Comparison of ENCODE assay signal across 8 mouse cellular contexts in genomic region chr8:125560825-125561490, GRCm38 (mm10). TPM values are rescaled to one million over a fixed set of nuclear protein-coding genes. Genes with fewer than 3 reads are reported as not detected.
DNase-seq lines count a peak whose midpoint lies in the region; ATAC-seq lines count a peak whose summit lies in the region.

No protein-coding gene starts in this region.

- H3K4me3 ChIP-seq in hindbrain, embryonic 13.5 days = no peak overlapping the region
- no peak overlapping the region for H3K4me3 ChIP-seq in hindbrain, embryonic 16.5 days (ENCODE audit: low read length)
- no peak overlapping the region for H3K4me3 ChIP-seq in liver, embryonic 11.5 days (ENCODE audit: low read depth, low read length)

- H3K4me1 ChIP-seq in hindbrain, embryonic 13.5 days (replicated peaks) = peaks cover 86% of the 10 kb centered on the region
- H3K4me1 ChIP-seq in hindbrain, embryonic 16.5 days (ENCODE audit: control insufficient read depth, insufficient read depth, low read depth, low read length) = peaks cover 44% of the 10 kb centered on the region
- peaks cover 24% of the 10 kb centered on the region; the same call in 1 of the 2 replicates for H3K4me1 ChIP-seq in liver, embryonic 11.5 days (replicated peaks; ENCODE audit: control insufficient read depth, insufficient read depth, low read length)

- peak; percentile 69 for DNase-seq in adrenal gland, postnatal 14 days
- DNase-seq in liver, embryonic 11.5 days (ENCODE audit: low spot score) = no peak
- DNase-seq in spleen, postnatal 10 days (ENCODE audit: low spot score in 2 of 2) = no peak
- no peak for DNase-seq in embryo, embryonic 10.5 days (ENCODE audit: low spot score)

- H3K4me2 ChIP-seq in hindbrain, embryonic 13.5 days = no peak overlapping the region
- no peak overlapping the region for H3K4me2 ChIP-seq in hindbrain, embryonic 16.5 days (ENCODE audit: low read length)
- H3K4me2 ChIP-seq in liver, embryonic 11.5 days = no peak overlapping the region

- no peaks in the 10 kb centered on the region for H3K9me3 ChIP-seq in hindbrain, embryonic 13.5 days
- H3K9me3 ChIP-seq in hindbrain, embryonic 16.5 days (ENCODE audit: control insufficient read depth, low read length) = no peaks in the 10 kb centered on the region
- H3K9me3 ChIP-seq in liver, embryonic 11.5 days (ENCODE audit: control insufficient read depth, low read length) = no peaks in the 10 kb centered on the region

- ATAC-seq in hindbrain, embryonic 13.5 days (ENCODE audit: low FRiP score) = no peak
- no peak for ATAC-seq in hindbrain, embryonic 16.5 days
- ATAC-seq in CD4-positive, CD25-positive, alpha-beta regulatory T cell, adult 4 months = peak; percentile 14
- peak; percentile 52 for ATAC-seq in megakaryocyte progenitor cell, adult 5-6 weeks (replicated peaks; ENCODE audit: poor library complexity)
- ATAC-seq in liver, embryonic 11.5 days (replicated peaks; ENCODE audit: low FRiP score) = no peak

- no peak overlapping the region for H3K9ac ChIP-seq in hindbrain, embryonic 13.5 days
- no peak overlapping the region for H3K9ac ChIP-seq in hindbrain, embryonic 16.5 days (ENCODE audit: low read depth, low read length)
- no peak overlapping the region for H3K9ac ChIP-seq in liver, embryonic 11.5 days (ENCODE audit: low read depth, low read length)

- no peaks in the 10 kb centered on the region for H3K36me3 ChIP-seq in hindbrain, embryonic 13.5 days
- no peaks in the 10 kb centered on the region for H3K36me3 ChIP-seq in hindbrain, embryonic 16.5 days (ENCODE audit: control insufficient read depth, insufficient read depth, low read length)
- H3K36me3 ChIP-seq in liver, embryonic 11.5 days (ENCODE audit: control insufficient read depth, insufficient read depth, low read length) = no peaks in the 10 kb centered on the region

- H3K27ac ChIP-seq in hindbrain, embryonic 13.5 days = 0 out of 2 replicates have a peak overlapping the region, but pooled peaks have one; percentile 15
- no peak overlapping the region for H3K27ac ChIP-seq in hindbrain, embryonic 16.5 days (ENCODE audit: low read depth, low read length)
- H3K27ac ChIP-seq in liver, embryonic 11.5 days (ENCODE audit: low read depth, low read length) = no peak overlapping the region

- 61% methylated on average over 11 of the region's 11 CpGs for WGBS in hindbrain, embryonic 13.5 days
- 65% methylated on average over 11 of the region's 11 CpGs for WGBS in hindbrain, embryonic 16.5 days
- 43% methylated on average over 11 of the region's 11 CpGs for WGBS in liver, embryonic 11.5 days

- 0 out of 2 replicates have a peak, but pooled peaks cover 6% of the 10 kb centered on the region for H3K27me3 ChIP-seq in hindbrain, embryonic 13.5 days
- H3K27me3 ChIP-seq in hindbrain, embryonic 16.5 days (replicated peaks; ENCODE audit: control insufficient read depth, insufficient read depth, low read length) = no peaks in the 10 kb centered on the region
- H3K27me3 ChIP-seq in liver, embryonic 11.5 days (replicated peaks; ENCODE audit: control insufficient read depth, insufficient read depth, low read length) = no peaks in the 10 kb centered on the region

RNA-seq across cellular contexts. Expression of gene Sipa1l2, which starts 8.7 kb away (rescaled TPM):
- polyA plus RNA-seq in hindbrain, embryonic 13.5 days (2015; fragmentation: Nextera tagmentation; extraction: Ambion mirVana) = 24.7 and 26.5 TPM in 2 replicates
- 15.9 and 20.5 TPM in 2 replicates for polyA plus RNA-seq in hindbrain, embryonic 16.5 days (2015; fragmentation: Nextera tagmentation; extraction: Ambion mirVana)
- 1 to 10 TPM; 2.8 to 3.0 TPM for polyA plus RNA-seq in CD4-positive, CD25-positive, alpha-beta regulatory T cell, adult 4 months (2017; shearing (Covaris generic))
- 36.6 and 37.9 TPM in 2 replicates for total RNA-seq in adrenal gland, postnatal 14 days (2021)
- total RNA-seq in megakaryocyte progenitor cell, adult 5-6 weeks (2015) = 0.84 and 1.5 TPM in 2 replicates
- total RNA-seq in megakaryocyte progenitor cell, adult 5-6 weeks (2017) = 2.0 and 2.3 TPM in 2 replicates
- 4.7 and 4.8 TPM in 2 replicates for polyA plus RNA-seq in liver, embryonic 11.5 days (2014; fragmentation: Nextera tagmentation; extraction: Ambion mirVana)

Comparison
In these comparisons a context has a peak if more than half of its experiments do, and no peak if none do; other contexts are left out.
1. ATAC-seq: peak in CD4-positive, CD25-positive, alpha-beta regulatory T cell, adult 4 months (single experiment) and megakaryocyte progenitor cell, adult 5-6 weeks (single experiment); none in hindbrain, embryonic 13.5 days (single experiment), hindbrain, embryonic 16.5 days (single experiment) and liver, embryonic 11.5 days (single experiment).